Mouse (Mus musculus) liver, adult (tissue): ENCODE results near the gene Tradd.

ENCODE experiments used
- GATA4 ChIP-seq: IDR thresholded peaks from 2 replicates; pipeline ENCODE4 v1.6.1; 2014; ENCODE audit warnings: mild to moderate bottlenecking, low read length; ENCODE audit not compliant: insufficient replicate concordance

The Tradd gene

GRCm38 (mm10) chr8:105263244-105263912 lies 1.0 kb downstream of the Tradd start:
- no peak for TF ChIP-seq GATA4

GRCm38 (mm10) chr8:105261326-105261980 lies 3.0 kb downstream of the Tradd start:
- TF ChIP-seq GATA4 = no peak

- no peak for TF ChIP-seq GATA4
Observed at GRCm38 (mm10) chr8:105260371-105261099, 3.9 kb downstream of the Tradd start.

- TF ChIP-seq GATA4 = no peak
Observed at GRCm38 (mm10) chr8:105259721-105260320, 4.6 kb downstream of the Tradd start.

- no peak for TF ChIP-seq GATA4
Observed at GRCm38 (mm10) chr8:105258911-105259720, 5.3 kb downstream of the Tradd start.

GRCm38 (mm10) chr8:105257318-105258114 lies 6.9 kb downstream of the Tradd start:
- TF ChIP-seq GATA4 = no peak

GRCm38 (mm10) chr8:105254966-105255350 lies 9.5 kb downstream of the Tradd start, which contains the start of gene B3gnt9:
TSS of gene B3gnt9 (minus strand) at chr8:105255153.
- TF ChIP-seq GATA4 = no peak

GRCm38 (mm10) chr8:105254152-105254965 lies 10.1 kb downstream of the Tradd start:
- no peak for TF ChIP-seq GATA4

- TF ChIP-seq GATA4 = no peak
Observed at GRCm38 (mm10) chr8:105253766-105254151, 10.7 kb downstream of the Tradd start.

- TF ChIP-seq GATA4 = no peak
Observed at GRCm38 (mm10) chr8:105252680-105253537, 11.5 kb downstream of the Tradd start.

- TF ChIP-seq GATA4 = no peak
Observed at GRCm38 (mm10) chr8:105251954-105252353, 12.5 kb downstream of the Tradd start.

GRCm38 (mm10) chr8:105241016-105241415 lies 23.4 kb downstream of the Tradd start:
- no peak for TF ChIP-seq GATA4
